Mouse (Mus musculus): ENCODE data around the gene Rev1.
"Not testable (repeated sequence)": the region's sequence is repeated elsewhere in the genome, so short reads cannot be mapped to it uniquely, and the experiment has no call there.

The Rev1 gene

DNA sequence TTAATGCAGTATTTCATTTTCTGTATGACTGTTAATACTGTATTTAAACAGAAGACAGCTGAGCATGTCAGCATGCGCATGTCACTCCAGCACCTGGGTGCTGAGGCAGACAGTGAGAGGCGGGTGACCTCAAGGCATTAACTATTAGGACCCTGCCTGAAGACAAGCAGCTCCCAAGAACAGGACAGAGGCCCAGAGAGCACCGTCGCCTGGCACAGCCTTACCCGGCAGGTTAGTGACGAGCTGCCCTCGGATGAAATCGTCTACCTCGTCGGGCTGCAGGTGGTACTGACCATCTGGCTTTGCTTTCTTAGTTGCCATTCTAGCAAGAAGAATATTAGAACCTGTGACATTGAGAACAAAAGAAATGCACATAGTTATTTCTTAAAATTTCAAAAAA lies 62.3 kb downstream of the Rev1 start:
- no peak for DNase-seq (ENCODE audit: low spot score in 2 of 2)

DNA sequence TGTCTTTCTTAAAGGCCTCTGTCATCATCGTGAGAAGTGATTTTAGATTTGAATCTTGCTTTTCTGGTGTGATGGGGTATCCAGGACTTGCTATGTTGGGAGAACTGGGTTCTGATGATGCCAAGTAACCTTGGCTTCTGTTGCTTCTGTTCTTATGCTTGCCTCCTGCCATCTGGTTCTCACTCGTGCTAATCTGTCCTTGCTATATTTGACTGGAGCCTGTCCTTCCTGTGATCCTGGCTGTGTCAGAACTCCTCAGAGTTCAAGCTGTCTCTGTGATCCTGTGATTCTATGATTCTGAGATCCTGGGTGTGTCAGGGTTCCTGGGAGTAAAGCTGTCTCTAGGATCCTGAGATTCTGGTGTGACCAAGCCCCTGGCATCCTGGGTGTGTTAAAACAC lies 67.4 kb downstream of the Rev1 start:
- DNase-seq (ENCODE audit: low spot score in 2 of 2): not testable (repeated sequence)

DNA sequence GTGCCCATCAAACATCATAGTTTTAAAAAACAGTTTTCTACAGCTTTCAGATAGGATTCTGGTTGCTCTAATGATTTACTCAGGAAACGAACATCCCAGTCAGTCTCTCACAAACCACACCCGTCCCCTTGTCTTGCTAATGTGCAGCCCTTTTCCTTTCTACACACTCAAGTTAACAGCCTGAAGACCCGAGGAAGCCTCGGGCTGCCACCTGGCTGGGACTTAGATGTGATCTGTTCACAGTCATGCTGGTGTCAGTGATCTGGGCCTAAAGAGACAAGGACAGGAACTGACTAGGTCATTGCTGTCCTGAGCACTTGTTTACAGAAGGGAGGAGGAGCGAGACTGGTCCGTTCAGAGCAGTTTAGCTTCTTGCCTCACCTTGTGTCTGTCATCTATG lies 71.2 kb downstream of the Rev1 start:
- DNase-seq (ENCODE audit: low spot score in 2 of 2): no peak

GRCm38 (mm10) chr1:38055176-38055575 lies 74.4 kb downstream of the Rev1 start:
- DNase-seq (ENCODE audit: low spot score in 2 of 2): no peak

DNA sequence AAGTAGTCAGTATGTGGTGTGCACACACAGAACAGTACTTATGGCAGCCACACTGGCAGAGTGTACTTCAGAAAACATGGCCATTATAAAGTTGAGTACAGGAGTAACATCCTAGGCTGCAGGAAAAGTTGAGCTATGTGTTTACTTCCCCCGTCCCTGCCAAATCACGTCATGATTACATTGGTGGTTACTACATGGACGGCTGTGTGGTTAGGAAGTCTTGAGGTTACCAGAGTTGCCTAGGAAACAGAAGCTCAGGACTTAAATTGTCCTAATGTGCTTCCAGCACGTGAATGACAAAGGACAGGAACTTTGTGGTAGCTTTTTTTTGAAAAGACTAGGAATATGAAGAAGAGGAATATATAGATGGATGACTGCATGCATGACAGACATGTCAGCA lies 80.0 kb downstream of the Rev1 start:
- no peak for DNase-seq (ENCODE audit: low spot score in 2 of 2)

DNA sequence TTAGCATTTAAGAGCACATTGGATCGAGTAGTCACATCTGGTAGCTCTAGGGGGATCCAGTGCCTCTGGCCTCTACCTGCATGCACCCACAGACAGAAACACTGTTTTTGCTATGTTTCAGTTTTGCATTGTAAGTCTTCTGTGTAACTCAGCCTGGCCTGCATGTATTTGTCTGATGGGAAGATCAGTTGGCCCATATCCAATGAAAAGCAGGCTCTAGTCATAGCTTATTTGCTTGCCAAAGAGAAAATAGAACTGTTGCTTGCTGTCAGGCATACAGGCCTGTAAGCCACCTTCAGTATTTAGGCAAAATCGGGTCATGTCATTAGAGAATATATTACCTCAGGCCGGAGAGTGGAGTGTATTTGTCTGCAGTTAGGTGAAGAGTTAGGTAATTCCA lies 81.5 kb downstream of the Rev1 start:
- no peak for DNase-seq (ENCODE audit: low spot score in 2 of 2)

- DNase-seq (ENCODE audit: low spot score in 2 of 2): no peak
Observed at GRCm38 (mm10) chr1:38038898-38039297, 90.7 kb downstream of the Rev1 start.

DNA sequence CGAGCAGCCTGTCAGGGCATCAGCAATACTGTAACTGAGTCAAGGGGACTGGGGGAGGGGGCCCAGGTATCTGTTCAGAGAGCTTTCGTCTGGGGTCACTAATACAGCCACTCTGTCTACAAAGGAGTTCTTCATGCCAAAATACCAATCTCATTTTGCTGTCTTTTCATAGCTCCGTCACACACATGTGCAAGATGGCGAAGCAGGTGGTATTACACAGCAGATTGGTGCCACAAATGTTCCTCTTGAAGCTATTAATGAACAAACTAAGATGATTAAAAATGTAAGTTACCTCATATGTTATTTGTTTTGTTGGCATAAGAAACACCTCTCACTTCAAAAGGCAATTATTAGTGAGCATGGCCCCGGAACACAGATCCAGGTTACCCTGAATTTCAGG lies 92.2 kb downstream of the Rev1 start:
- no peak for DNase-seq (ENCODE audit: low spot score in 2 of 2)

- no peak for DNase-seq (ENCODE audit: low spot score in 2 of 2)
Observed at GRCm38 (mm10) chr1:38035521-38035920, 94.1 kb downstream of the Rev1 start.

- DNase-seq (ENCODE audit: low spot score in 2 of 2): no peak
Observed at GRCm38 (mm10) chr1:38031391-38031790, 98.2 kb downstream of the Rev1 start.

- DNase-seq (ENCODE audit: low spot score in 2 of 2): no peak
Observed at GRCm38 (mm10) chr1:38027301-38027700, 102.3 kb downstream of the Rev1 start.

GRCm38 (mm10) chr1:38014551-38015203 lies 114.9 kb downstream of the Rev1 start:
- no peak for DNase-seq (ENCODE audit: low spot score in 2 of 2)

DNA sequence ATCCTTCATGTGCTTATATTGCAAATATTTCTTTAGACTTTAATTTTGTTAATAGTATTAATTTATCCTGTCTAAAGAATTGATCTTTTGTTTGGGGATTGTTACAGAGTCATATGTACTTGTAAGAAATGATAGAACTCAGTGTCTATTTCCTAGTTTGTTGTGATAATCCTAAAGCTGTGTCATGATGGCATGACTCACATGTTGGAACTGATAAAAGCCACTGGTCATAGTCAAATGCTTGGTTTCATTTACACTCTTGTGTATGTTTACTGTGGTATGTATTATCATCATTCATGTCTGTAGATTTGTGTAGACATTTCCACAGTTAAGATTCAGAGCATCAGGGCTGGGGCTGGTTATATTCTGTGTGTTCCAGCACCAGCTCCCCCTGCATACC lies 117.1 kb downstream of the Rev1 start:
- no peak for DNase-seq (ENCODE audit: low spot score in 2 of 2)

DNA sequence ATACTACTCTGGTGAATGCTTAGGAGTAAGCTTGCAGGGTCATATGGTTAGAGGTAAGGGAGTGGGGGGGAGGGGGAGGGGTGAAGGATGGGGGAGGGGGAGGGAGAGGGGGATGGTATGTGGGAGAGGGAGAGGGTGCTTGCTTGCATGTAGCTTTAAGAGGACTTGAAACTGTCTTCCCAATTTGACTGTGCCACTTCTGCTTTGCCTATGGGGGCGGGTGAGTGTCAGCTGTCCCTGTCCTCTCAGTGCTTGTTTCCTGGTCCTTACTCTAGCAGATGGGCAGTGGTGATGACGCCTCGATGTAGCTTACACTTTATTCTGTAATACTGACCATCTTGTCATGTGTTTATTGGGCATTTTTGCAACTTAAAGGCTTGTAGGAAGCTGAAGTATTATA lies 117.5 kb downstream of the Rev1 start:
- no peak for DNase-seq (ENCODE audit: low spot score in 2 of 2)

DNA sequence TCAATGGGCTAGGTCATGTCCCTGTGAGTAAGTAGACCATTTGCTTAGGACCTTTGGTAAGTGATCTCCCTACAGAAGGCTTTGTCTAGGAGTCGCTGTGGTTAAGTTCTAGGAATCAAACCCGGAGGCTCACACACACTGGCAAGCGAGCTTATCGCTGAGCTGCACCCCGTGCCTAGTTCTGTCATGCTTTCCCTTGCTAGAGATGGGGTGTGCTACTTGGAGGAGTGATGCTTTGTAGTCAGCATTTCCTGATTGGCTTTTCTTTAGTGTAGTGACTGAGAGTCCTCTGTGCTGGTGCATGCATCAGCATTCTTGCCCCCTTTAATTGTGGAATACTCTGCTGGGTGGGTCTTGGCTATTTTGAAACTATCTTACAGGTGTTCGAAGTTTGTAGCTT lies 118.0 kb downstream of the Rev1 start:
- no peak for DNase-seq (ENCODE audit: low spot score in 2 of 2)

DNA sequence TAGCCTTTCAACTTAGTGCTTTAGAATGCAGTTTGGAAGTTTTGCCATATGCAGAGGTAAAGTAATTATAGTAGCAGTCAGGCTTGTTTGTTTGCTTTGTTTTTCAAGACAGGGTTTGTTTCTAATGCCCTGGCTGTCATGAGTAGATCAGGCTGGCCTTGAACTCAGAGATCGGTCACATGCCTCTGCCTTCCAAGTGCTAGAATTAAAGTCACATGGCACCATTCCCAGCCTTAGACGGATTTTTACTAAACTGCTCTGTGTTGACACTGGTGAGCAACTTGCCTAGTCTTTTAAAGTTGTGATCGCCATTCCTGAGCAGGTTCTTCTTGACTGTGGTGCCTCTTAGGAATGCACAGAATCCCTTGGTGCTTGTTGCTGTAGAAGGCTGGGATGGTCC lies 122.9 kb downstream of the Rev1 start:
- DNase-seq (ENCODE audit: low spot score in 2 of 2): no peak

- no peak for DNase-seq (ENCODE audit: low spot score in 2 of 2)
Observed at GRCm38 (mm10) chr1:38003046-38003445, 126.6 kb downstream of the Rev1 start.
